Mouse (Mus musculus) hindbrain, embryonic 14.5 days (tissue): ENCODE data around the gene Mapk6. TPM values are rescaled to one million over a fixed set of nuclear protein-coding genes. Genes with fewer than 3 reads are reported as not detected.
A peak's percentile ranks its signal among the peaks of the same experiment; 100 is the strongest.

Experiments used
- ATAC-seq: fragments of 200-750 bp; cut with Nextera tagmentation; 2 replicates; pipeline ENCODE4 v1.8.0; 2017; ENCODE audit warnings: moderate number of reproducible peaks, mild to moderate bottlenecking, moderate TSS enrichment, moderate library complexity; ENCODE audit not compliant: low FRiP score
- DNase-seq: peaks from one replicate; pipeline ENCODE4 v3.0.0-alpha.2; 2015; ENCODE audit warnings: low spot score
- H3K27ac ChIP-seq: fragments of 300-500 bp; sonication (generic); 2 replicates; pipeline ENCODE4 v1.5.1; 2014; ENCODE audit warnings: mild to moderate bottlenecking, moderate library complexity
- H3K27me3 ChIP-seq: fragments of 300-500 bp; sonication (generic); 2 replicates; pipeline ENCODE4 v1.6.1; 2014; ENCODE audit warnings: mild to moderate bottlenecking, low read length, mixed read lengths; ENCODE audit not compliant: control insufficient read depth, insufficient read depth
- H3K36me3 ChIP-seq: fragments of 300-500 bp; sonication (generic); replicated peaks from 2 replicates; pipeline ENCODE4 v1.6.1; 2014; ENCODE audit not compliant: control insufficient read depth, insufficient read depth
- H3K4me1 ChIP-seq: fragments of 300-500 bp; sonication (generic); replicated peaks from 2 replicates; pipeline ENCODE4 v1.6.1; 2014; ENCODE audit warnings: antibody characterized with exemption, low read length, mixed read lengths; ENCODE audit not compliant: control insufficient read depth, insufficient read depth
- H3K4me2 ChIP-seq: fragments of 300-500 bp; sonication (generic); replicated peaks from 2 replicates; pipeline ENCODE4 v1.6.1; 2014; ENCODE audit warnings: mild to moderate bottlenecking, moderate library complexity
- H3K4me3 ChIP-seq: fragments of 300-500 bp; sonication (generic); replicated peaks from 2 replicates; pipeline ENCODE4 v1.5.1; 2014; ENCODE audit warnings: mild to moderate bottlenecking, low read length
- H3K9ac ChIP-seq: fragments of 300-500 bp; sonication (generic); 2 replicates; pipeline ENCODE4 v1.6.1; 2014
- H3K9me3 ChIP-seq: fragments of 300-500 bp; sonication (generic); 2 replicates; pipeline ENCODE4 v1.6.1; 2016; ENCODE audit warnings: low read length; ENCODE audit not compliant: control insufficient read depth
- whole genome bisulfite sequencing: fragments of 180-500 bp; shearing (Covaris S2); extraction: QIAGEN DNeasy Blood & Tissue Kit; methylation state at CpG from one replicate; pipeline ENCODE4 v1.1.7; 2014; 5-methylcytosine and 5-hydroxymethylcytosine counted together
- polyA plus RNA-seq: library from polyadenylated mRNA; unstranded; fragments of >200 nt; fragmentation: Nextera tagmentation; extraction: Ambion mirVana; gene quantifications from 2 replicates; pipeline ENCODE4 v1.2.1, GENCODE M21; 2014

Mapk6 gene
- polyA plus RNA-seq, 1 experiment from 2014 or later, result 185 TPM

DNA sequence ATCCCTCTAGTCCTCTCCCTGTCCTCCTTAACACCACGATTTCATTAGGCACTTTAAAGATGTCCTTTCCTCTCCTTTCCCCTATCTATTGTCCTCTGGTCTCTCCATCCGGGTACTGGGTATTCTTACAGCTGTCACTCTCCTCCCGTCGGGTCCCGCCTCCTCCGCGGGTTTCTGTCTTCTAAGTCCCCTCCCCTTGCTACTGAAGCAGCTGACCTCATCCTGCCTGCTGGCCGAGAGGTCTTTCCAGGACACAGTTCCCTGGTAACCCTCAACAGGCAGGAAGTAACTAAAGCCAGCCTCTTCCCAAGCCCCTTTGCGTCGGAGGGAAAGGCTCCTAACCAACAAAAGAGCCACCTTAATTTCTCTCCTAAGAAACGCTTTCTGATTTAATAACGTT is 26.1 kb upstream of the Mapk6 start:
- Histone ChIP-seq H3K9ac (0 out of 2 replicates have a peak overlapping the region, but pooled peaks have one; percentile 4), H3K27me3 (no peaks in the 10 kb centered on the region), H3K4me3 (no peak overlapping the region), H3K36me3 (no peaks in the 10 kb centered on the region), H3K4me1 (no peaks in the 10 kb centered on the region), H3K27ac (no peak overlapping the region), H3K9me3 (no peaks in the 10 kb centered on the region), H3K4me2 (no peak overlapping the region)
- ATAC-seq, result peak; percentile 19; the same call in 1 of the 2 replicates
- DNase-seq, result peak; percentile 38
- 4% methylated on average over 12 of the region's 12 CpGs for WGBS

DNA sequence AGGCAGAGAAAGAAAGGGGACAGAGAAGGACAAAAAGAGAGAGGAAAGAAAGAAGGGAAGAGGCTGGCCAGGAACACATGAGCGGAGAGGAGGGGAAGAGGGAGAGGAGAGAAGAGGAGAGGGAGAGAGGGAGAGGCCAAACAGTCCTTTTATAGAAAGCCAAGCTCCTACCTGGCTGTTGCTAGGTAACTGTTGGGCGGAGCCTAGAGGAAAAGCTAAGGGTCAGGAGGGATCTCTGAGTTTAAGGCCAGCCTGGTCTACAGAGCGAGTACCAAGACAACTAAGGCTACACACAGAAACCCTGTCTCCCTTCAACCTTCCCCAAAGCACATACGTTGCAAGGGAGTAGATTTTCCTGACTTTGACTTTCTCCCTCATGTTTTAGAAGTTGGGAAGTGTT is 25.5 kb upstream of the Mapk6 start:
- ATAC-seq, result no peak
- no peaks in the 10 kb centered on the region for H3K36me3 ChIP-seq
- WGBS, result 84% methylated on average over 4 of the region's 4 CpGs

DNA sequence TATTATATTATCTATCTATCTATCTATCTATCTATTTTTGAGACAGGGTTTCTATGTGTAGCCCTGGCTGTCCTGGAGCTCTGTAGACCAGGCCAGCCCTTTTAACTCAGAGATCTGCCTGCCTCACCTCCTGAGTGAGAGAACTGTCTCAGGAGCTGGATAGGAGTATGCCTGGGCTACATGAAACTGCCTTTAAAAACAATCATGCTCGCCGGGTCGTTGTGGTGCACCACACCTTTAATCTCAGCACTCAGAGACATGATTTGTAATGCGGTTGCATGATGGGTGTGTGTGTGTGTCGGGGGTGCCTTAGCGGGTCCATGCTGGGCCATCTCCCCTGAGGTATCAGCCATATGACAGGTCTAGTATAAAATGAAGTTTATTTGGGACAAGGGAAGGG is 25.1 kb upstream of the Mapk6 start:
- ATAC-seq (peak; percentile 51; the same call in 1 of the 2 replicates), DNase-seq (no peak)
- Histone ChIP-seq H3K36me3 (no peaks in the 10 kb centered on the region), H3K27me3 (no peaks in the 10 kb centered on the region), H3K4me1 (no peaks in the 10 kb centered on the region), H3K9me3 (no peaks in the 10 kb centered on the region), H3K9ac (no peak overlapping the region), H3K4me2 (no peak overlapping the region), H3K27ac (no peak overlapping the region), H3K4me3 (no peak overlapping the region)
- 77% methylated on average over 6 of the region's 6 CpGs for WGBS

More for the DNA sequence above, 25.5 kb upstream of the Mapk6 start:
- no peak overlapping the region for H3K9ac ChIP-seq
- no peak overlapping the region for H3K27ac ChIP-seq
- no peak overlapping the region for H3K4me3 ChIP-seq
- DNase-seq, result no peak
- H3K9me3 ChIP-seq, result no peaks in the 10 kb centered on the region
- no peaks in the 10 kb centered on the region for H3K27me3 ChIP-seq
- H3K4me1 ChIP-seq, result no peaks in the 10 kb centered on the region
- no peak overlapping the region for H3K4me2 ChIP-seq

DNA sequence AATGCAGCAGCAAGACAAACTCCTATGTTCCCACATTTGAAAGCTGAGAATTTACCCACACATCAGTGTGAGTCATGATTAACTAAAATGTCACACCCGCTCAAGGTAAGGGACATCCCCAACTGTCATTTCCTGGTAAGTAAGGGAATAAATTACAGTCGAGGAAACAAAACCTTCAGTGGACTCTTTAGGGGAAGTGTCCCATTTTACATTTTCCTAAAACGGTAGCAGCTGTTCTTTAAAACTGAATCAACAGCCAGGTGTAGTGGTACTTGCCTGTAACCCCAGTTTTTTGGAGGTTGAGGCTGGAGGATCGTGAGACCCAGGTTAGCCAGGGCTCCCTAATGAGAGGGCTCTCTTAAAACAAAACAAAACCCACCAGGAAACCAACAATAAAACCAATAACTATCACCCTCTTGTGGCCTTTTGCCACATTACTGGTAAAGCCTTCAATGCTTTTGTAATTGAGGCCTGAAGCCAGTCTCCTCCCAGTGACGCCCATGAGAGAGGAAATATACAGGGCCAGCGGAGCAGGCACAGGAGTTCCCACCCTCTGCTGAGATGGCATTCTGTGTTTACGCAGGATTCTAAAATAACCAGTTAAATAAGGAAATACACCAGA is 24.5 kb upstream of the Mapk6 start:
- 41% methylated on average over 7 of the region's 7 CpGs for WGBS
- Histone ChIP-seq H3K27ac (no peak overlapping the region), H3K4me1 (no peaks in the 10 kb centered on the region), H3K9ac (no peak overlapping the region), H3K4me2 (no peak overlapping the region), H3K36me3 (no peaks in the 10 kb centered on the region), H3K4me3 (no peak overlapping the region), H3K9me3 (no peaks in the 10 kb centered on the region), H3K27me3 (no peaks in the 10 kb centered on the region)
- ATAC-seq, result 0 out of 2 replicates have a peak, but pooled peaks have one; percentile 43
- DNase-seq, result peak; percentile 71

DNA sequence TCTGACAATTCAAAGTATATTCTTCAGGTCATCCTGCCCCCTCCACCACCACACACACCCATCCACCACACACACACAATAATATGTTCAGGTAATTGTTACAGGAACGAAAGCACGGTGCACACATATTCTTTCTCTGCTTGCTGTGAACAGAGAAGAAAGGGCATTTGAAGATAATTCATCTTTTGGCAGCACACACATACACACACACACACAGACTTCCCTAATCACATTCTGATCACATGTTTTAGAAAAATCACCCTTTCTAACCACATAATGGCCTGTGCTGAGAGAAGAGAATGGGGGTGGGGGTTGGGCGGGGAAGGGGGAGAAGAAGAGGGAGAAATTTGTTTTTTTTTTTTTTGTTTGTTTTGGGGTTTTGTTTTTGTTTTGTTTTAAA is 22.9 kb upstream of the Mapk6 start:
- H3K4me2 ChIP-seq, result no peak overlapping the region
- ATAC-seq, result no peak
- H3K4me3 ChIP-seq, result no peak overlapping the region
- DNase-seq, result no peak
- H3K27me3 ChIP-seq, result no peaks in the 10 kb centered on the region
- WGBS, result 62% methylated on average over 3 of the region's 3 CpGs
- H3K9me3 ChIP-seq, result no peaks in the 10 kb centered on the region
- H3K4me1 ChIP-seq, result no peaks in the 10 kb centered on the region
- no peaks in the 10 kb centered on the region for H3K36me3 ChIP-seq
- H3K27ac ChIP-seq, result no peak overlapping the region
- H3K9ac ChIP-seq, result no peak overlapping the region

DNA sequence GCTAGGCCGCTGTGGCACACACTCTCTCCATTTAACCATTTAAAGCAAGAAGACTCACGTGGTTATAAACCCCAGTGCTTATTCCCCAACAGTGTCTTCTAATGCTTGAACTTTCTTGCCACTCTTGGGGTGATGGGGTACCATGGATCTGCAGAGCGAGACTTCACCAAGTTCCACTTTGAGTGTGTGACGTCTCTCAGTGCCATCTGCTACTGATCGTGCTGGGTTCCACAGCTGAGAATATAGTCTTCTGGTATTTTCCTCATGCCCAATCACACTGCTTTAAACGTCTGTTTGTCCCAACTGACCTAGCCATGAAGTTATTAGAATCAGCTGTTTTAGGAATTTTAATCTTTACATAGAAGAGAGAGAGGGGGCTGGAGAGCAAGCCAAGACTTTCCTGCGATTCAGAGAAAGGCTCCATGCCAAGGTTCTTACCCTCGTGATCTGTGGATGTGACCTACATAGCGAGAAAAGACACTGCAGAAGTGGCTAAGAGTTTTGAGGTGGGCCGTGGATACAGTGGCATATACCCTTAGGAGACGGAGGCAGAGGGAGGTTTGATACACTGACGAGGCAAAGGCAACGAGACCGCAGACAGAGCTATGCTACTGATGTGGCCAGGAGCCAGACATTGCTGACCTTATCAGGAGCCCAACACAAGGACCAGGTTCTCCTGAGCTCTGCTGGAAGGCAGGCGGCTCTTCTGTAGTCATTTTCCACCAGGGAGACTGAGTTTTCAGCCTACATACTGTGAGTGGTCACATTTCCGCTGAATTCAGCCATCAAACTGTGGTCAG is 21.2 kb upstream of the Mapk6 start:
- 83% methylated on average over 16 of the region's 16 CpGs for whole genome bisulfite sequencing
- Histone ChIP-seq H3K9me3 (no peaks in the 10 kb centered on the region), H3K9ac (no peak overlapping the region)

DNA sequence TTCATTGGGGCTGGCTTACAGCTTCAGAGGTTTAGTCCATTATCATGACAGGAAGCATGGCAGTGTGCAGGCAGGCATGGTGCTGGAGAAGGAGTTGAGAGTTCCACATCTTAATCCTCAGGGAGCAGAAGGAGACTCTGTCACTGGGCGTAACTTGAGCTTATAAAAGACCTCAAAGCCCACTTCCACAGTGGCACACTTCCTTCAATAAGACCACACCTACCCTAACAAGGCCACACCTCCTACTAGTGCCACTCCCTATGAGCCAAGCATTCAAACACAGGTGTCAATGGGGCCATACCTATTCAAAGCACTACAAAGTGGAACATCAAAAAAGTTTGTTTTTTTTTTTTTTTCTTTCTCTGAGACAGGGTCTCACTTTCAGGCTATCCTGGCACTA is 19.9 kb upstream of the Mapk6 start:
- Histone ChIP-seq H3K4me3 (no peak overlapping the region), H3K4me1 (no peaks in the 10 kb centered on the region), H3K27ac (no peak overlapping the region), H3K9me3 (no peaks in the 10 kb centered on the region), H3K27me3 (no peaks in the 10 kb centered on the region), H3K4me2 (no peak overlapping the region), H3K9ac (no peak overlapping the region), H3K36me3 (no peaks in the 10 kb centered on the region)
- DNase-seq (no peak), ATAC-seq (no peak)
- 87% methylated on average over 1 of the region's 1 CpGs for WGBS

More for the DNA sequence above, 21.2 kb upstream of the Mapk6 start:
- H3K4me1 ChIP-seq, result no peaks in the 10 kb centered on the region
- H3K36me3 ChIP-seq, result no peaks in the 10 kb centered on the region
- DNase-seq (no peak), ATAC-seq (no peak)
- H3K27ac ChIP-seq, result no peak overlapping the region
- no peak overlapping the region for H3K4me3 ChIP-seq
- no peaks in the 10 kb centered on the region for H3K27me3 ChIP-seq
- H3K4me2 ChIP-seq, result no peak overlapping the region

DNA sequence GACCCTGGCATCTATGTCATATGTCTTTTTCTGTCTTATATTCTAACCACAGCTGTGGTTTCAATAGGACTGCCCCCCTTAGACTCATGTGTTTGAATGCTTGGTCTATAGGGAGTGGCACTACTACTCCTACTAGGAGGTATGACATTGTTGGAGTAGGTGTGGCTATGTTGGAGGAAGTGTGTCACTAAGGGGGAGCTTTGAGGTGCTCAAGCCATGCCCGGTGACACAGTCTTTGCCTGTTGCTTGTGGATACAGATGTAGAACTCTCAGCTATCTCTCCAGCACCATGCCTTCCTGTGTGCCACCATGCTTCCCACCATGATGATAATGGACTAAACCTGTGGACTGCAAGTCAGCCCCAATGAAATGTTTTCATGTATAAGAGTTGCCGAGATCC is 19.2 kb upstream of the Mapk6 start:
- no peaks in the 10 kb centered on the region for H3K36me3 ChIP-seq
- no peak overlapping the region for H3K4me3 ChIP-seq
- no peaks in the 10 kb centered on the region for H3K4me1 ChIP-seq
- ATAC-seq, result no peak
- WGBS, result 97% methylated on average over 2 of the region's 2 CpGs
- no peaks in the 10 kb centered on the region for H3K9me3 ChIP-seq
- H3K9ac ChIP-seq, result no peak overlapping the region
- no peak overlapping the region for H3K4me2 ChIP-seq
- DNase-seq, result no peak
- no peak overlapping the region for H3K27ac ChIP-seq
- H3K27me3 ChIP-seq, result no peaks in the 10 kb centered on the region

DNA sequence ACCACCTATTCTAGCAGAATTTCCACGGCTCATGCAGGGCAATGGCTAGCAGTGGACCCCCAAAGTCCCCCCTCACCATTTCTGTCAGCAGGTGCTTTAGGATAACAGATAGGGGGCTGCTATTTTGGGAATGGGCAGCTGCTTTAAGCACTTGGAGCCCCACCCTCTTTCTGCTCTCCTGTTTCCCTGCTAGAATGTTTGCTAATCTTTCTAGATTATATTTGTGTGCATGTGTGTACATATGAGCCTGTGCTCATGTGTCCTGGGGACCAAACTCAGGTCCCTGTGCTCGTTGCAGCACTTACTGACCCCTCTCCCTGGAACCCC is 18.4 kb upstream of the Mapk6 start:
- ATAC-seq, result no peak
- no peak overlapping the region for H3K4me3 ChIP-seq
- H3K4me1 ChIP-seq, result no peaks in the 10 kb centered on the region
- no peaks in the 10 kb centered on the region for H3K36me3 ChIP-seq
- no peaks in the 10 kb centered on the region for H3K9me3 ChIP-seq
- H3K9ac ChIP-seq, result no peak overlapping the region
- no peak overlapping the region for H3K4me2 ChIP-seq
- 78% methylated on average over 2 of the region's 2 CpGs for whole genome bisulfite sequencing
- H3K27me3 ChIP-seq, result no peaks in the 10 kb centered on the region
- no peak overlapping the region for H3K27ac ChIP-seq
- no peak for DNase-seq
